Mouse (Mus musculus) layer of hippocampus, postnatal 10 days (tissue): Measurements from ENCODE around the gene Ppp1r14c. TPM values are rescaled to one million over a fixed set of nuclear protein-coding genes. Genes with fewer than 3 reads are reported as not detected.
"Not testable (repeated sequence)": the region's sequence is repeated elsewhere in the genome, so short reads cannot be mapped to it uniquely, and the experiment has no call there.

Experiments
- DNase-seq, 2 experiments: peaks; one replicate each; pipeline ENCODE4 v3.0.0; 2021; ENCODE audit warnings: low spot score in 2 of 2
- total RNA-seq, 2 experiments: library from RNA; stranded (reverse); gene quantifications; 2 replicates each; pipeline ENCODE4 v1.2.3; 2021

Ppp1r14c gene
- total RNA-seq, 2 experiments from 2014 or later: 95.9 to 102 TPM

DNA sequence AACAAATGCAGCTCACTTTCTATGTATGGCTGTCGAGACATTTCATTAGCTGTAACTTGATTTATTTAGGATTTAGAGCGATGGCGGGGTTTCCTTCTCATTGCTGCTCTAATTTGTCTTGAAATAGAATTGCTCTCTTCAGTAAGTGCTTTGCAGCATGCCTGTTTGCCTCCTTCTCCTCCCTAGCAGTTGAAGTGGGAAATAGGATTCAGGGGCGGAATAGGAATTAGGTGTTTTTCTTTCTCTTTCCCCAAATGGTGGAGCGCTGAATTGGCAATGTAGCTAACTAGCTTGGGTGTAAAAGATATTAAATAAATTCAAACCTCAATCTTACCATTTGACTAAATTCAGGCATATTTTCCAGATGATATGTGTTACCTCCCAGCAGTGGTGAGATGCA, 32.2 kb downstream of the Ppp1r14c start:
- no peak for DNase-seq

DNA sequence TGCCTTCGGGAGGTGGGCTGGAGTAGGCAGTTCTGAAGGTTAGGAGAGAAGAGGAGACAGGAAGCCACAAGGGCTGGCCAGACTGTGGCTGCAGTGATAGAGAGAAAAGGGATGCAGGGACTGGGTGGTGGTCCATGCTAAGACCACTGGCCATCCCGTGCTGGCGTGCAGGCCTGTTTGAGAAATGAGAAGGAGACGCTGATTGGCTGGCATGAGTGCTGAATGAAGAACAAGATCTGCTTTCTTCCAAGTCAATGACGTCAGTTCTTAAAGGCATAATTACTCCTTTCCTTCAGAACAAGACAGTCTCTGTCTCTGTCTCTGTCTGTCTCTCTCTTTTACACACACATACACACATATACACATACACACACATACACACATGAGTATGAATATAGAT, 36.4 kb downstream of the Ppp1r14c start:
- no peak for DNase-seq

- no peak for DNase-seq
Observed at GRCm38 (mm10) chr10:3403416-3404137, 37.7 kb downstream of the Ppp1r14c start.

GRCm38 (mm10) chr10:3404362-3404761, 38.5 kb downstream of the Ppp1r14c start:
- DNase-seq: no peak

GRCm38 (mm10) chr10:3406280-3406679, 40.4 kb downstream of the Ppp1r14c start:
- no peak for DNase-seq

GRCm38 (mm10) chr10:3408036-3408661, 42.3 kb downstream of the Ppp1r14c start:
- no peak for DNase-seq

DNA sequence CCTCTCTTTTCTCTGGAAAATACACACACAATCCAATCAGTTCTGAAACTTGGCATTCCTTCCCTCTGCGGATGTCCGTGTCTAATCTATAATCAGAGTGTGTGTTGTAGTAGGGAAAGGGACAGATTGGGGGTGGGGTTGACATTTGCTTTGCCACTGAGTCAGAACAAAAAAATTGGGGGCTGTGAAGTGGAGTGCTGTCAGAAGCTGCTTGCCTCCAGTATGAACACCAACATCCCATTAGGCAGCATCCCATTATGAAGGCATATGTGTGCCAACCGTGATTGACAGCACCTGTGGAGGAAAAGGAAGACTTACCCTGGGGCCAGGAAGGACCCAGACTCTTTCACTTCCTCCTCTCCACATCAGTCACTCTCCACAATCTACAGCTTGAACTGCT, 42.8 kb downstream of the Ppp1r14c start:
- no peak for DNase-seq

DNA sequence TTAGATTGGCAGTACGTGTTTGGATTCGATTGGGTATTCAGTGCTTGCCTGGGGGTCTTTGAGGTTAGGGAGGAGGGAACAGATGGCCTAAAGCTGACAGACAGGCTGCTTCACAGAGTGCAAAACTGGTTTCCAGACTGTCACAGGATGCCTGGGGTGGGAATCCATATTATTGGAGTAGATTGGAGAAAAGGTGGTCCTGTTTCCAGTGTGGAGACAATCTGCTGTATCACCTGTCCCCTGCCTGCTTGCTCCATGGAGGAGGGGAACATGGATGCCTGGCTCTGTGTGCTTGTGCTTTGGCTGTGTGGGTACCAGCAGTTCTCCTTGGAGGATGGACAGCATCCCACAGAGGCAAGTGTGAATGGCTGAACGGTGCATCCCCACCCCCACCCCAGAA, 45.4 kb downstream of the Ppp1r14c start:
- no peak for DNase-seq

DNA sequence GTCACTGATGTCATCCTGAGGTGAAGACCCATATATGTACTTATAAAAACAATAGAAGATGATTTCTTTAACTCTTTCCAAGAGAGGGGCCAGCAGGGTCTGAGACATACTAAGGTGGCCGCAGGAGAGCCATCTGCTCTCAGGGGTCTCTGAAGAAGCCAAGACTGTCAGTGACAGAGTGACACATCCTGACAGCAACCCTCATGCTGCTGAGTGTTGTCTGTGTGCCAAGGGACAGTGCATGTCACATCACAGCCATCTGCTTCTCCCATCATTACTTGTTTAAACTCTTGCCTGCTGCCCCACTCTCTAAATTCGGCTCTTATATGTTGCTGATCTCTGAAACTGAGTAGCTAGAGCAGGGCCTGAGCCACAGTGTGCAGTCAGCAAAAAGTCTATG, 45.8 kb downstream of the Ppp1r14c start:
- no peak for DNase-seq

- DNase-seq: peak in 1 of 2 experiments; percentile 44
Observed at GRCm38 (mm10) chr10:3414813-3415212, 49.0 kb downstream of the Ppp1r14c start.

GRCm38 (mm10) chr10:3416565-3416964, 50.7 kb downstream of the Ppp1r14c start:
- no peak for DNase-seq

DNA sequence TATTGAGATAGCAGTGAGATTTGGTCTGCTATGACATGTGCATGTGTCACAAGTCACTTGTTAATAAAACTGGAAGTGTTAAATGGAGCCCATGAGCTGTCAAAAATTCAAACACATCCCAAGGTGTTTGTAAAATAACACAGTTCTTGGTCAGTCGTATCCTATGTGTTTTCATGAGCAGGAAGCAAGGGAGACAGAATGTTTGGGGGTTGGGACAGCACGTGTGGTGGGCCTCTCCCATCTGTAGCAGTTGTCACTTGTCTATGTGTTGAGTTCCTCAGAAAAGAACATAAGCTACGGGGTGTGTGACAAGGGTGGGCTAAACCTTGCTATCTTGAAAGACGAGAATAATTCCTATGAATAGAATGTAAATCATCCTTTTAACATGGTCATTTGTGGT, 51.6 kb downstream of the Ppp1r14c start:
- DNase-seq: no peak

GRCm38 (mm10) chr10:3424016-3424415, 58.2 kb downstream of the Ppp1r14c start:
- DNase-seq: no peak

- DNase-seq: no peak
Observed at GRCm38 (mm10) chr10:3427689-3428399, 62.0 kb downstream of the Ppp1r14c start.

DNA sequence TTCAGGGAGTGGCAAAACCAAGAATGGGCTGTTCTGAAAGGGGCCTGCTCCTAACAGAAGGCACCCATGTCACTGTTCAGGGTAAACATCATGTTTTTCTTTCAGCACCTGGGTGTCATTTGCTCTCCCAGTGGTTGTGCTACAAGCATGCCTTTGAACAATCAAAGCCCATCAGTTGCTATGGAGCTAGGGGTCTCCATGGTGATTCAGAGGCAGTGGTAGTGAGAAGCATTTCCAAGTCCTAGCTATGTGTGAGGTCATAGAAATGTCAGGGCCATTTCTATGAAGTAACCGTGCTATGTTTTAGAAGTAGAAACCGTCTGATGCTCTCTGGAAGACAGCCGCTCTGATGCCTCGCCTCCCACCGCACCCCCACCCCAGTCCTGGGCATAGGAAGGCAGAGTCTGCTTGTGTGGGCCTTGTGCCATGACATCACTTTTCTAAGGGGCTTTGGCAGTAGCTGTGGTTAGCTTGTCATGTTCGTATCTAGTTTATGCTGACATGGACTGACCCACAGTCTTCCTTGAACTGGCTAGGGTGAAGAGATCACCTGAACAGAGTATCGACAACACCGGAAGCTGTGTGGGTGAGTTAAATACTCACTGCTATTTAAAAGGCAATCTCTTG, 69.1 kb downstream of the Ppp1r14c start:
- DNase-seq: no peak

DNA sequence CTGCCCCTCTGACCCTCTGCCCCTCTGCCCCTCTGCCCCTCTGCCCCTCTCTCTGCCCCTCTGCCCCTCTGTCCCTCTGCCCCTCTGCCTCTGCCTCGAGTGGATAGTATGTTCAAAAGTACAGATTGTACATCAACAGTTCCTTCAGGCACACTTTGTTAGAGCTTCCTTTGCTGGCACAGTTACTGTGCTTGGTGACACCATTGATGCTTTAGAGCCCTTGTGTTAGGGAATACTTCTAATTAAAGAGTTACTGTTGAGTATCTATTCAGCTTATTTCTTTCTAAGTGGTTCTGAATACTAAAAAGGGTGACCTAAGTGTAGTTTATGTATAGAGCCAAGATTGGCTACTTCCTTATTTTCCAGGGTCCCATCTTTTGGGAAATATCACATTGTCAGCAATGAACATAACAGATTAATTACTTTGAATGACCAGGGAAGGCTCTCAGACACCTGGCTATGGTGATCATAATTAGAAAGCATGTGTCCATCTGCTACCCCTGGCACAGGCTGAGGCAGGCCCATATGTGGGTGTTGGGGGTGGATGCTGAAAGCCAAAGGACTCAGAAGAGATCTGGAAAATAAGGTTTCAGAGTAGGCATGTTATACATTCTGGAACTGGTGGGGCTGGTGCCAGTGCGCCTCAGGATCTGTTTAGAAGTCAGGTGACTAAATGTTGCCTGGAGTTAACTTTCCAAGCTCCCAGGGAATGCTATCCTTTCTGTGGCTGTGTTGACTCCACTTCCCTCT, 75.0 kb downstream of the Ppp1r14c start:
- no peak for DNase-seq

- DNase-seq: not testable (repeated sequence)
Observed at GRCm38 (mm10) chr10:3446748-3447147, 80.9 kb downstream of the Ppp1r14c start.

DNA sequence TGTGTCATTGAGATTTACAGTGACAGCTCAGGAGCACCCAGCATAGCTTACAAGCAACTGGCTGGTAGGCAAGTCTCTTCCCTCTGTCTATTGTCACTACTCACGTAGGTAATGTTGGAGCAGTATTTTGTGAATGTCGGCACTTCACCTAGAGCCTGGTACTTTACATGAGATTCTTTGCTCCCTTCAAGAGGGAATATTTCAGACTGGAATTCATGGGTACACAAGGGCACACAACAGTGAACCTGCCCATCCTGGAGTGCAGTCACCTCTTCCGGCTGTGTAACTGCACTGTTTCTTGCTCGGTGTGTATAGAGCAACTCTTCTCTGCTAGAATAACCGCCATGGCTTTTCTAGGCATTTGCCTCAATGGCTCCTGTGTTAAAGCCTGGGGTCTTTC, 82.8 kb downstream of the Ppp1r14c start:
- DNase-seq: no peak

DNA sequence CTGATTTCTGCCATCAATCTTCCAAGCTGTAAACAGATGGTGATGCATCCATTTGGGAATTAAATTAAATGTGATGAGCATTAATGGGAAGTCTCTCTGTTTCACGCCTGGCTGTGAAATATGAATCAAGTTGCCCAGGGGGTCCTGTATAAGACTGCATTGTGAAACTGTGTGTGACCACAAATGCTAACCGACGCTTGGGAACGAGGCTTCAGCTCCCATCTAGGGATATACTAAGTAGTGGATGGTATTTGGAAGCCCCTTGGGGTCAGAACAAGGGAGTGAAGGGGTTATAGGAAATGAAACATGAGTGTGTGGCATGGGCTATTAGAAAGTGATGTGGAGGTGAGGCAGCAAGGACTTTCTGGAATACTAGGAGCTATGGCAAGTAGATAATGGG, 86.1 kb downstream of the Ppp1r14c start:
- no peak for DNase-seq

GRCm38 (mm10) chr10:3452822-3453475, 87.1 kb downstream of the Ppp1r14c start:
- no peak for DNase-seq

DNA sequence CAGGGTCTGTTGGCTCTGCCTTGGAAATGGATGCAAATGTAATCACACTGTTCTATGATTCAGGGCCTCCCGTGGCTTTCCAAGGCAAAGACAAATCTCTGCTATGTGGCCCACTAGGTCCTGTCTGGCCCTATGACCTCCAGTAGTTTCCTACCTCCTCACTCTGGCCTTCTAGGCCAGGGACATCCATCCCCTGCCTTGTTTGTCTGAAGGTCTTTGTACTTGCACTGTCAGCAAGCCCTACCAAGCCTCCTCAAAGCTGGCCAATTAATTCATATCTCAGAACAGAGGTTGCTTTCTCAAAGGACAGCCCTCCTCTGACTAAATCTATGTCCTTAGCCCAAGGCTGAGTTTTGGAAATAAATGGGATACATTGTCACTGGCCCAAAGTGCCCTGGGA, 92.8 kb downstream of the Ppp1r14c start:
- DNase-seq: no peak
